21 mouse cellular contexts compared by ENCODE assay signal in genomic region chr15:83560941-83561477, GRCm38 (mm10). TPM values are rescaled to one million over a fixed set of nuclear protein-coding genes. Genes with fewer than 3 reads are reported as not detected.
A peak's percentile ranks its signal among the peaks of the same experiment; 100 is the strongest.
DNase-seq lines count a peak whose midpoint lies in the region; ATAC-seq and TF ChIP-seq lines count a peak whose summit lies in the region.
"Had no signal": no experiment of that assay in that cellular context is flagged by ENCODE, and none has a peak within 500 bp of the region (broad histone marks: within the 10 kb centered on the region; RNA-seq: fewer than 3 reads in every experiment).

No protein-coding gene starts in this region.

- H3K9me3 ChIP-seq in liver, embryonic 13.5 days (replicated peaks): no peaks in the 10 kb centered on the region
- H3K9me3 ChIP-seq in liver, embryonic 11.5 days (ENCODE audit: control insufficient read depth, low read length): no peaks in the 10 kb centered on the region
- no peaks in the 10 kb centered on the region for H3K9me3 ChIP-seq in liver, postnatal 0 days (ENCODE audit: low read length)
- H3K9me3 ChIP-seq: embryonic facial prominence, embryonic 15.5 days; forebrain, embryonic 10.5 days; heart, embryonic 13.5 days; hindbrain, embryonic 15.5 days had no signal

- 0 out of 2 replicates have a peak overlapping the region, but pooled peaks have one; percentile 23 for H3K27ac ChIP-seq in liver, embryonic 13.5 days
- no peak overlapping the region for H3K27ac ChIP-seq in liver, embryonic 11.5 days (ENCODE audit: low read depth, low read length)
- peak overlapping the region; percentile 63 for H3K27ac ChIP-seq in bone marrow macrophage, adult 2 months (ENCODE audit: insufficient read depth, low read depth, low read length)
- H3K27ac ChIP-seq in liver, postnatal 0 days (ENCODE audit: low read depth): peak overlapping the region; percentile 14; the same call in 1 of the 2 replicates
- H3K27ac ChIP-seq: embryonic facial prominence, embryonic 15.5 days; forebrain, embryonic 10.5 days; heart, adult 2 months; heart, embryonic 13.5 days; hindbrain, embryonic 15.5 days had no signal

- H3K4me1 ChIP-seq in liver, embryonic 13.5 days (replicated peaks): peaks cover 50% of the 10 kb centered on the region
- peaks cover 28% of the 10 kb centered on the region for H3K4me1 ChIP-seq in liver, embryonic 11.5 days (replicated peaks; ENCODE audit: control insufficient read depth, insufficient read depth, low read length)
- peaks cover 29% of the 10 kb centered on the region for H3K4me1 ChIP-seq in bone marrow macrophage, adult 2 months (ENCODE audit: control insufficient read depth, insufficient read depth, low read length)
- H3K4me1 ChIP-seq in liver, postnatal 0 days (ENCODE audit: insufficient read depth): peaks cover 27% of the 10 kb centered on the region

- H3K36me3 ChIP-seq in liver, embryonic 13.5 days: no peaks in the 10 kb centered on the region
- no peaks in the 10 kb centered on the region for H3K36me3 ChIP-seq in liver, embryonic 11.5 days (ENCODE audit: control insufficient read depth, insufficient read depth, low read length)
- no peaks in the 10 kb centered on the region for H3K36me3 ChIP-seq in liver, postnatal 0 days (replicated peaks; ENCODE audit: insufficient read depth, low read length)
- no peaks in the 10 kb centered on the region for H3K36me3 ChIP-seq in splenic B cell, adult 2 months (ENCODE audit: control insufficient read depth, insufficient read depth, low read length, poor library complexity, severe bottlenecking)
- H3K36me3 ChIP-seq: embryonic facial prominence, embryonic 15.5 days; forebrain, embryonic 10.5 days; heart, embryonic 13.5 days; hindbrain, embryonic 15.5 days had no signal

- no peak overlapping the region for H3K4me3 ChIP-seq in liver, embryonic 13.5 days (replicated peaks)
- no peak overlapping the region for H3K4me3 ChIP-seq in liver, embryonic 11.5 days (ENCODE audit: low read depth, low read length)
- no peak overlapping the region for H3K4me3 ChIP-seq in bone marrow macrophage, adult 2 months (ENCODE audit: insufficient read depth, low read length)
- H3K4me3 ChIP-seq in liver, postnatal 0 days (ENCODE audit: low read depth, low read length): no peak overlapping the region
- H3K4me3 ChIP-seq: embryonic facial prominence, embryonic 15.5 days; erythroblast, embryonic 14.5 days; forebrain, embryonic 10.5 days; heart, adult 2 months; heart, embryonic 13.5 days; hindbrain, embryonic 15.5 days had no signal

- no peak overlapping the region for H3K9ac ChIP-seq in liver, embryonic 13.5 days
- no peak overlapping the region for H3K9ac ChIP-seq in liver, embryonic 11.5 days (ENCODE audit: low read depth, low read length)
- H3K9ac ChIP-seq in liver, postnatal 0 days (replicated peaks): no peak overlapping the region
- H3K9ac ChIP-seq: embryonic facial prominence, embryonic 15.5 days; heart, embryonic 13.5 days; hindbrain, embryonic 15.5 days had no signal

- WGBS in liver, embryonic 13.5 days (ENCODE audit: insufficient replicate concordance): 23% methylated on average over 5 of the region's 5 CpGs
- whole genome bisulfite sequencing in liver, embryonic 11.5 days: 43% methylated on average over 5 of the region's 5 CpGs
- WGBS in liver, postnatal 0 days (ENCODE audit: insufficient replicate concordance): 30% methylated on average over 5 of the region's 5 CpGs

- no peak for TF ChIP-seq CTCF in bone marrow macrophage, adult 2 months (IDR thresholded peaks at IDR 0.05; ENCODE audit: low read depth, low read length)
- 0 out of 2 replicates have a peak, but pooled peaks have one; percentile 4 for TF ChIP-seq CTCF in liver, postnatal 0 days (IDR thresholded peaks at IDR 0.05; ENCODE audit: low read depth)

- DNase-seq in liver, embryonic 13.5 days: no peak
- DNase-seq in liver, embryonic 11.5 days (ENCODE audit: low spot score): no peak
- no peak for DNase-seq in liver, postnatal 0 days
- DNase-seq in splenic B cell, adult 2 months (ENCODE audit: low read depth, low spot score): peak; percentile 13
- DNase-seq in embryo, embryonic 11 days: no peak
- DNase-seq in kidney, adult 9 months: no peak
- no peak for DNase-seq in layer of hippocampus, postnatal 25 days (ENCODE audit: extremely low spot score in 1 of 2, low spot score in 1 of 2)
- DNase-seq: adrenal gland, postnatal 10 days; cerebellum, adult 18-20 months; cerebellum, adult 9-11 months; cerebellum, postnatal 36 days; gastrocnemius, postnatal 36 days; heart, adult 2 months; heart, postnatal 36 days had no signal

- H3K4me2 ChIP-seq in liver, embryonic 13.5 days: no peak overlapping the region
- H3K4me2 ChIP-seq in liver, embryonic 11.5 days: no peak overlapping the region
- H3K4me2 ChIP-seq in liver, postnatal 0 days (ENCODE audit: low read depth, low read length): no peak overlapping the region
- H3K4me2 ChIP-seq: embryonic facial prominence, embryonic 15.5 days; heart, embryonic 13.5 days; hindbrain, embryonic 15.5 days had no signal

- ATAC-seq in liver, embryonic 13.5 days (ENCODE audit: low read depth): no peak
- ATAC-seq in liver, embryonic 11.5 days (replicated peaks; ENCODE audit: low FRiP score): no peak
- no peak for ATAC-seq in liver, postnatal 0 days
- ATAC-seq: forebrain, embryonic 14.5 days had no signal

- no peak for TF ChIP-seq POLR2A in bone marrow macrophage, adult 2 months (IDR thresholded peaks at IDR 0.05; ENCODE audit: borderline replicate concordance, low read depth, low read length)

- no peak for TF ChIP-seq EP300 in liver, postnatal 0 days (IDR thresholded peaks at IDR 0.05; ENCODE audit: low read depth)

- no peaks in the 10 kb centered on the region for H3K27me3 ChIP-seq in liver, embryonic 13.5 days
- H3K27me3 ChIP-seq in liver, embryonic 11.5 days (replicated peaks; ENCODE audit: control insufficient read depth, insufficient read depth, low read length): no peaks in the 10 kb centered on the region
- no peaks in the 10 kb centered on the region for H3K27me3 ChIP-seq in liver, postnatal 0 days (ENCODE audit: insufficient read depth, low read length)
- H3K27me3 ChIP-seq in splenic B cell, adult 2 months (ENCODE audit: control insufficient read depth, insufficient read depth, low read length, poor library complexity, severe bottlenecking): no peaks in the 10 kb centered on the region
- H3K27me3 ChIP-seq: embryonic facial prominence, embryonic 15.5 days; heart, embryonic 13.5 days had no signal

RNA-seq across cellular contexts. Expression of gene Tspo, which starts 2.4 kb away (rescaled TPM):
- 186 and 227 TPM in 2 replicates for polyA plus RNA-seq in liver, embryonic 13.5 days (2015; fragmentation: Nextera tagmentation; extraction: Ambion mirVana)
- 144 and 150 TPM in 2 replicates for polyA plus RNA-seq in liver, embryonic 11.5 days (2014; fragmentation: Nextera tagmentation; extraction: Ambion mirVana)
- 203 and 204 TPM in 2 replicates for polyA plus RNA-seq in bone marrow macrophage, adult 2 months (2012; ENCODE audit: insufficient read depth, insufficient read length, missing spikeins)
- polyA plus RNA-seq in liver, postnatal 0 days (2015; fragmentation: Nextera tagmentation; extraction: Ambion mirVana): 168 and 183 TPM in 2 replicates
- 1 to 10 TPM; 3.5 to 4.6 TPM for total RNA-seq in layer of hippocampus, postnatal 25 days (2021)

RNA-seq across cellular contexts. Expression of gene Mcat, which starts 2.6 kb away (rescaled TPM):
- 18.1 and 21.0 TPM in 2 replicates for polyA plus RNA-seq in liver, embryonic 13.5 days (2015; fragmentation: Nextera tagmentation; extraction: Ambion mirVana)
- polyA plus RNA-seq in liver, embryonic 11.5 days (2014; fragmentation: Nextera tagmentation; extraction: Ambion mirVana): 38.6 and 39.3 TPM in 2 replicates
- 7.3 and 8.6 TPM in 2 replicates for polyA plus RNA-seq in bone marrow macrophage, adult 2 months (2012; ENCODE audit: insufficient read depth, insufficient read length, missing spikeins)
- 20.0 and 20.5 TPM in 2 replicates for polyA plus RNA-seq in liver, postnatal 0 days (2015; fragmentation: Nextera tagmentation; extraction: Ambion mirVana)
- 10 to 100 TPM; 26.3 to 29.5 TPM for total RNA-seq in layer of hippocampus, postnatal 25 days (2021)

RNA-seq across cellular contexts. Expression of gene Ttll12, which starts 33.9 kb away (rescaled TPM):
- polyA plus RNA-seq in liver, embryonic 13.5 days (2015; fragmentation: Nextera tagmentation; extraction: Ambion mirVana): 47.2 and 53.2 TPM in 2 replicates
- 81.4 and 87.1 TPM in 2 replicates for polyA plus RNA-seq in liver, embryonic 11.5 days (2014; fragmentation: Nextera tagmentation; extraction: Ambion mirVana)
- 11.2 and 14.1 TPM in 2 replicates for polyA plus RNA-seq in bone marrow macrophage, adult 2 months (2012; ENCODE audit: insufficient read depth, insufficient read length, missing spikeins)
- polyA plus RNA-seq in liver, postnatal 0 days (2015; fragmentation: Nextera tagmentation; extraction: Ambion mirVana): 10.9 and 12.9 TPM in 2 replicates
- total RNA-seq in layer of hippocampus, postnatal 25 days (2021): 10 to 100 TPM; 13.2 to 13.5 TPM

RNA-seq across cellular contexts. Expression of gene Bik, which starts 34.3 kb away (rescaled TPM):
- polyA plus RNA-seq in liver, embryonic 13.5 days (2015; fragmentation: Nextera tagmentation; extraction: Ambion mirVana): 1.1 and 1.5 TPM in 2 replicates
- 4.0 and 5.6 TPM in 2 replicates for polyA plus RNA-seq in liver, embryonic 11.5 days (2014; fragmentation: Nextera tagmentation; extraction: Ambion mirVana)
- 1.2 TPM in 1 of 2 replicates, not detected in the other for polyA plus RNA-seq in bone marrow macrophage, adult 2 months (2012; ENCODE audit: insufficient read depth, insufficient read length, missing spikeins)
- polyA plus RNA-seq in liver, postnatal 0 days (2015; fragmentation: Nextera tagmentation; extraction: Ambion mirVana): 6.2 and 6.4 TPM in 2 replicates
- not detected for total RNA-seq in layer of hippocampus, postnatal 25 days (2021)
- polyA plus RNA-seq: erythroblast, embryonic 14.5 days had no signal

RNA-seq across cellular contexts. Expression of gene Ttll1, which starts 50.3 kb away (rescaled TPM):
- 7.2 and 7.4 TPM in 2 replicates for polyA plus RNA-seq in liver, embryonic 13.5 days (2015; fragmentation: Nextera tagmentation; extraction: Ambion mirVana)
- polyA plus RNA-seq in liver, embryonic 11.5 days (2014; fragmentation: Nextera tagmentation; extraction: Ambion mirVana): 12.6 and 14.5 TPM in 2 replicates
- polyA plus RNA-seq in bone marrow macrophage, adult 2 months (2012; ENCODE audit: insufficient read depth, insufficient read length, missing spikeins): 7.2 and 9.1 TPM in 2 replicates
- polyA plus RNA-seq in liver, postnatal 0 days (2015; fragmentation: Nextera tagmentation; extraction: Ambion mirVana): 2.7 and 3.2 TPM in 2 replicates
- 10 to 100 TPM; 38.1 to 39.1 TPM for total RNA-seq in layer of hippocampus, postnatal 25 days (2021)
